In genomic region chr9:25267574-25267973, GRCm38 (mm10) we compare ENCODE assay signal across 28 mouse cellular contexts. TPM values are rescaled to one million over a fixed set of nuclear protein-coding genes. Genes with fewer than 3 reads are reported as not detected.
DNase-seq lines count a peak whose midpoint lies in the region; ATAC-seq and TF ChIP-seq lines count a peak whose summit lies in the region.
"Had no signal": no experiment of that assay in that cellular context is flagged by ENCODE, and none has a peak within 500 bp of the region (broad histone marks: within the 10 kb centered on the region; RNA-seq: fewer than 3 reads in every experiment).

No protein-coding gene starts in this region.

- H3K27me3 ChIP-seq in liver, embryonic 11.5 days (replicated peaks; ENCODE audit: control insufficient read depth, insufficient read depth, low read length) = no peaks in the 10 kb centered on the region
- no peaks in the 10 kb centered on the region for H3K27me3 ChIP-seq in liver, embryonic 14.5 days (ENCODE audit: control insufficient read depth, insufficient read depth, low read length)
- no peaks in the 10 kb centered on the region for H3K27me3 ChIP-seq in embryonic facial prominence, embryonic 10.5 days (replicated peaks; ENCODE audit: low read depth, poor library complexity, severe bottlenecking)
- H3K27me3 ChIP-seq: CH12.LX; embryonic facial prominence, embryonic 13.5 days; embryonic facial prominence, embryonic 15.5 days; forebrain, embryonic 12.5 days; Patski had no signal

- 52% methylated on average over 2 of the region's 2 CpGs for WGBS in liver, embryonic 11.5 days
- 17% methylated on average over 2 of the region's 2 CpGs for WGBS in liver, embryonic 14.5 days (ENCODE audit: insufficient replicate concordance)
- WGBS in embryonic facial prominence, embryonic 10.5 days = 87% methylated on average over 2 of the region's 2 CpGs

- peaks cover 7% of the 10 kb centered on the region; the same call in 1 of the 2 replicates for H3K36me3 ChIP-seq in liver, embryonic 11.5 days (ENCODE audit: control insufficient read depth, insufficient read depth, low read length)
- H3K36me3 ChIP-seq in liver, embryonic 14.5 days (replicated peaks; ENCODE audit: control insufficient read depth, insufficient read depth, low read depth) = peaks cover 15% of the 10 kb centered on the region
- H3K36me3 ChIP-seq in embryonic facial prominence, embryonic 10.5 days (replicated peaks) = peaks cover 62% of the 10 kb centered on the region

- no peak overlapping the region for H3K27ac ChIP-seq in liver, embryonic 11.5 days (ENCODE audit: low read depth, low read length)
- no peak overlapping the region for H3K27ac ChIP-seq in liver, embryonic 14.5 days
- no peak overlapping the region for H3K27ac ChIP-seq in embryonic facial prominence, embryonic 10.5 days (replicated peaks)
- H3K27ac ChIP-seq: embryonic facial prominence, embryonic 13.5 days; embryonic facial prominence, embryonic 15.5 days; forebrain, embryonic 10.5 days; forebrain, embryonic 12.5 days had no signal

- no peaks in the 10 kb centered on the region for H3K9me3 ChIP-seq in liver, embryonic 11.5 days (ENCODE audit: control insufficient read depth, low read length)
- H3K9me3 ChIP-seq in liver, embryonic 14.5 days (ENCODE audit: control insufficient read depth, low read length) = no peaks in the 10 kb centered on the region
- H3K9me3 ChIP-seq in embryonic facial prominence, embryonic 10.5 days = no peaks in the 10 kb centered on the region
- H3K9me3 ChIP-seq: embryonic facial prominence, embryonic 13.5 days; embryonic facial prominence, embryonic 15.5 days; forebrain, embryonic 10.5 days; forebrain, embryonic 12.5 days; G1E had no signal

- no peak overlapping the region for H3K4me2 ChIP-seq in liver, embryonic 11.5 days
- no peak overlapping the region for H3K4me2 ChIP-seq in liver, embryonic 14.5 days (ENCODE audit: low read depth)
- H3K4me2 ChIP-seq: embryonic facial prominence, embryonic 13.5 days; embryonic facial prominence, embryonic 15.5 days; forebrain, embryonic 12.5 days had no signal

- peak; percentile 9 for DNase-seq in liver
- DNase-seq in liver, embryonic 11.5 days (ENCODE audit: low spot score) = no peak
- peak; percentile 34 for DNase-seq in c-Kit-positive CD71-positive TER-119-positive erythroid progenitor cells, embryonic 14.5 days (ENCODE audit: low spot score)
- peak in 1 of 3 experiments; percentile 17 for DNase-seq in liver, embryonic 14.5 days (ENCODE audit: low read depth in 3 of 3, low spot score in 3 of 3)
- DNase-seq in embryonic facial prominence, embryonic 10.5 days (ENCODE audit: low spot score) = no peak
- DNase-seq in thymus, postnatal 36 days = no peak
- DNase-seq: adrenal gland, adult 8-10 months; adrenal gland, postnatal 14 days; adrenal gland, postnatal 36 days; B cell, adult 2 months; cerebellum, adult 11-12 months; cerebellum, adult 2 months; cerebellum, adult 9-10 months; cerebellum, postnatal 10 days; cerebellum, postnatal 25 days had no signal

- no peak overlapping the region for H3K4me3 ChIP-seq in liver, embryonic 11.5 days (ENCODE audit: low read depth, low read length)
- H3K4me3 ChIP-seq in liver, embryonic 14.5 days (ENCODE audit: insufficient read depth in 1 of 2, low read depth in 2 of 2, low read length in 2 of 2) = no peak overlapping the region
- no peak overlapping the region for H3K4me3 ChIP-seq in embryonic facial prominence, embryonic 10.5 days
- H3K4me3 ChIP-seq: embryonic facial prominence, embryonic 13.5 days; embryonic facial prominence, embryonic 15.5 days; erythroblast, embryonic 14.5 days; forebrain, embryonic 10.5 days; forebrain, embryonic 12.5 days had no signal

- H3K9ac ChIP-seq in liver, embryonic 11.5 days (ENCODE audit: low read depth, low read length) = no peak overlapping the region
- H3K9ac ChIP-seq in liver, embryonic 14.5 days (replicated peaks) = no peak overlapping the region
- H3K9ac ChIP-seq: embryonic facial prominence, embryonic 13.5 days; embryonic facial prominence, embryonic 15.5 days; forebrain, embryonic 12.5 days had no signal

- no peak for ATAC-seq in liver, embryonic 11.5 days (replicated peaks; ENCODE audit: low FRiP score)
- peak; percentile 65; the same call in 1 of the 2 replicates for ATAC-seq in liver, embryonic 14.5 days (ENCODE audit: insufficient read depth)
- peak; percentile 52; the same call in 1 of the 2 replicates for ATAC-seq in megakaryocyte-erythroid progenitor cell, adult 5-6 weeks (replicated peaks; ENCODE audit: low FRiP score, low TSS enrichment, poor library complexity, severe bottlenecking)
- ATAC-seq: activated CD4-positive, CD25-positive, alpha-beta regulatory T cell, adult 4 months; CD4-positive, CD25-positive, alpha-beta regulatory T cell, adult 4 months; forebrain, embryonic 14.5 days; forebrain, embryonic 16.5 days; Patski had no signal

- H3K4me1 ChIP-seq in liver, embryonic 11.5 days (replicated peaks; ENCODE audit: control insufficient read depth, insufficient read depth, low read length) = 0 out of 2 replicates have a peak, but pooled peaks cover 7% of the 10 kb centered on the region
- H3K4me1 ChIP-seq in liver, embryonic 14.5 days (replicated peaks; ENCODE audit: control insufficient read depth in 2 of 2, insufficient read depth in 2 of 2, low read length in 1 of 2) = peaks cover 4 to 10% of the 10 kb centered on the region in 2 experiments
- H3K4me1 ChIP-seq in embryonic facial prominence, embryonic 10.5 days = no peaks in the 10 kb centered on the region
- H3K4me1 ChIP-seq: embryonic facial prominence, embryonic 13.5 days; embryonic facial prominence, embryonic 15.5 days; forebrain, embryonic 10.5 days; forebrain, embryonic 12.5 days had no signal

- TF ChIP-seq CTCF in liver, embryonic 14.5 days (IDR thresholded peaks at IDR 0.05; ENCODE audit: low read depth) = no peak

- no peak for TF ChIP-seq EP300 in liver, embryonic 14.5 days (IDR thresholded peaks at IDR 0.05; ENCODE audit: low read depth)

RNA-seq across cellular contexts. Expression of gene Sept7, which starts 15.3 kb away (rescaled TPM):
- 219 and 236 TPM in 2 replicates for polyA plus RNA-seq in liver, embryonic 11.5 days (2014; fragmentation: Nextera tagmentation; extraction: Ambion mirVana)
- polyA plus RNA-seq in liver, embryonic 14.5 days (2012; rRNA removed) = 17.9 and 32.6 TPM in 2 replicates
- 86.3 and 92.0 TPM in 2 replicates for polyA plus RNA-seq in liver, embryonic 14.5 days (2014; fragmentation: Nextera tagmentation; extraction: Ambion mirVana)
- 121 and 131 TPM in 2 replicates for total RNA-seq in megakaryocyte-erythroid progenitor cell, adult 5-6 weeks (2014; fragmentation: Nextera tagmentation)
- 283 and 354 TPM in 2 replicates for total RNA-seq in megakaryocyte-erythroid progenitor cell, adult 5-6 weeks (2017)
- 231 and 243 TPM in 2 replicates for polyA plus RNA-seq in embryonic facial prominence, embryonic 10.5 days (2016; fragmentation: Nextera tagmentation; extraction: Ambion mirVana)

Comparison
In these comparisons a context has a peak if more than half of its experiments do, and no peak if none do; other contexts are left out.
1. DNase-seq: peak in liver (single experiment) and c-Kit-positive CD71-positive TER-119-positive erythroid progenitor cells, embryonic 14.5 days (single experiment); none in liver, embryonic 11.5 days (single experiment), embryonic facial prominence, embryonic 10.5 days (single experiment) and thymus, postnatal 36 days (0 of 2).